Mouse (Mus musculus) small intestine, adult 2 months (tissue): ENCODE measurements around the gene 1700029I15Rik. TPM values are rescaled to one million over a fixed set of nuclear protein-coding genes. Genes with fewer than 3 reads are reported as not detected.

Source experiments
- H3K27ac ChIP-seq: fragments of 200-500 bp; 2 replicates; pipeline ENCODE4 v1.5.1; 2012; ENCODE audit warnings: low read depth, low read length, control low read depth, inconsistent platforms; ENCODE audit not compliant: insufficient read depth
- H3K27me3 ChIP-seq: fragments of 200-500 bp; 2 replicates; pipeline ENCODE4 v1.6.1; 2012; ENCODE audit warnings: mild to moderate bottlenecking, moderate library complexity, low read length, inconsistent platforms; ENCODE audit not compliant: control insufficient read depth, insufficient read depth
- H3K36me3 ChIP-seq: fragments of 200-500 bp; 2 replicates; pipeline ENCODE4 v1.6.1; 2012; ENCODE audit warnings: mild to moderate bottlenecking, low read length, control low read depth, inconsistent platforms; ENCODE audit not compliant: control insufficient read depth, insufficient read depth
- H3K4me1 ChIP-seq: fragments of 200-500 bp; 2 replicates; pipeline ENCODE4 v1.6.1; 2012; ENCODE audit warnings: low read length, inconsistent platforms, mixed read lengths; ENCODE audit not compliant: control insufficient read depth, insufficient read depth, insufficient read length
- H3K4me3 ChIP-seq: fragments of 200-500 bp; 2 replicates; pipeline ENCODE4 v1.5.1; 2012; ENCODE audit warnings: low read depth, mild to moderate bottlenecking, control low read depth, inconsistent platforms, low read length, moderate library complexity
- CTCF ChIP-seq: fragments of 200-500 bp; IDR thresholded peaks from 2 replicates; pipeline ENCODE4 v1.5.1; 2012; ENCODE audit warnings: low read depth, mild to moderate bottlenecking, control low read depth, inconsistent platforms, low read length, moderate library complexity, mixed read lengths; ENCODE audit not compliant: insufficient replicate concordance, insufficient read length; ENCODE audit errors: extremely low read depth
- POLR2A ChIP-seq: fragments of 200-500 bp; IDR thresholded peaks from 2 replicates; pipeline ENCODE4 v1.6.1; 2012; ENCODE audit warnings: low read depth, mild to moderate bottlenecking, control low read depth, inconsistent platforms, low read length, moderate library complexity
- WGBS: fragments of 180-500 bp; shearing (Covaris S2); methylation state at CpG from one replicate; pipeline ENCODE4 v1.1.7; 2018; 5-methylcytosine and 5-hydroxymethylcytosine counted together
- polyA plus RNA-seq: library from polyadenylated mRNA; depleted of rRNA; stranded (reverse); fragments of >200 nt; gene quantifications from 2 replicates; pipeline ENCODE4 v1.2.3, GENCODE M21; 2012

1700029I15Rik gene
- polyA plus RNA-seq, 1 experiment: 7.4 TPM

GRCm38 (mm10) chr2:92367383-92368029 is 14.8 kb upstream of the 1700029I15Rik start:
- H3K4me1 ChIP-seq: peaks cover 24% of the 10 kb centered on the region
- WGBS: 48% methylated on average over 20 of the region's 20 CpGs
- TF ChIP-seq CTCF (no peak), POLR2A (no peak)
- peaks cover 3% of the 10 kb centered on the region; the same call in 1 of the 2 replicates for H3K36me3 ChIP-seq
- H3K27ac ChIP-seq: no peak overlapping the region
- H3K27me3 ChIP-seq: no peaks in the 10 kb centered on the region
- no peak overlapping the region for H3K4me3 ChIP-seq

- WGBS: 7% methylated on average over 19 of the region's 19 CpGs
- H3K4me1 ChIP-seq: peaks cover 38% of the 10 kb centered on the region
- H3K27me3 ChIP-seq: no peaks in the 10 kb centered on the region
- TF ChIP-seq POLR2A (no peak), CTCF (no peak)
- H3K27ac ChIP-seq: no peak overlapping the region
- peak overlapping the region; percentile 69 for H3K4me3 ChIP-seq
- H3K36me3 ChIP-seq: no peaks in the 10 kb centered on the region
Observed at GRCm38 (mm10) chr2:92370375-92370774, 12.0 kb upstream of the 1700029I15Rik start.

- no peak; the same call in 1 of the 2 replicates for TF ChIP-seq POLR2A
- TF ChIP-seq CTCF: peak; percentile 7; the same call in 1 of the 2 replicates
- WGBS: 5% methylated on average over 45 of the region's 45 CpGs
- H3K27ac ChIP-seq: peak overlapping the region; percentile 56
Observed at GRCm38 (mm10) chr2:92370821-92371805, 11.2 kb upstream of the 1700029I15Rik start.

GRCm38 (mm10) chr2:92371971-92372690 is 10.2 kb upstream of the 1700029I15Rik start:
- peaks cover 2% of the 10 kb centered on the region for H3K36me3 ChIP-seq
- H3K27ac ChIP-seq: peak overlapping the region; percentile 56; the same call in 1 of the 2 replicates
- WGBS: 57% methylated on average over 10 of the region's 10 CpGs
- TF ChIP-seq CTCF (no peak), POLR2A (no peak)
- H3K27me3 ChIP-seq: no peaks in the 10 kb centered on the region
- H3K4me3 ChIP-seq: no peak overlapping the region
- peaks cover 45% of the 10 kb centered on the region for H3K4me1 ChIP-seq

More at GRCm38 (mm10) chr2:92370821-92371805, 11.2 kb upstream of the 1700029I15Rik start:
- peaks cover 40% of the 10 kb centered on the region for H3K4me1 ChIP-seq
- H3K27me3 ChIP-seq: no peaks in the 10 kb centered on the region
- no peaks in the 10 kb centered on the region for H3K36me3 ChIP-seq
- peak overlapping the region; percentile 69 for H3K4me3 ChIP-seq

GRCm38 (mm10) chr2:92372767-92373436 is 9.4 kb upstream of the 1700029I15Rik start:
- Histone ChIP-seq H3K27ac (peak overlapping the region; percentile 69), H3K27me3 (no peaks in the 10 kb centered on the region), H3K4me1 (peaks cover 43% of the 10 kb centered on the region), H3K36me3 (peaks cover 8% of the 10 kb centered on the region), H3K4me3 (no peak overlapping the region)
- 20% methylated on average over 9 of the region's 9 CpGs for WGBS
- TF ChIP-seq POLR2A: no peak
- no peak for TF ChIP-seq CTCF

GRCm38 (mm10) chr2:92373437-92373813 is 8.9 kb upstream of the 1700029I15Rik start:
- no peak overlapping the region for H3K4me3 ChIP-seq
- peak overlapping the region; percentile 69 for H3K27ac ChIP-seq
- no peak for TF ChIP-seq CTCF
- no peak for TF ChIP-seq POLR2A
- peaks cover 43% of the 10 kb centered on the region for H3K4me1 ChIP-seq
- no peaks in the 10 kb centered on the region for H3K27me3 ChIP-seq
- peaks cover 12% of the 10 kb centered on the region for H3K36me3 ChIP-seq
- 35% methylated on average over 11 of the region's 11 CpGs for WGBS
